In the genomic region with DNA sequence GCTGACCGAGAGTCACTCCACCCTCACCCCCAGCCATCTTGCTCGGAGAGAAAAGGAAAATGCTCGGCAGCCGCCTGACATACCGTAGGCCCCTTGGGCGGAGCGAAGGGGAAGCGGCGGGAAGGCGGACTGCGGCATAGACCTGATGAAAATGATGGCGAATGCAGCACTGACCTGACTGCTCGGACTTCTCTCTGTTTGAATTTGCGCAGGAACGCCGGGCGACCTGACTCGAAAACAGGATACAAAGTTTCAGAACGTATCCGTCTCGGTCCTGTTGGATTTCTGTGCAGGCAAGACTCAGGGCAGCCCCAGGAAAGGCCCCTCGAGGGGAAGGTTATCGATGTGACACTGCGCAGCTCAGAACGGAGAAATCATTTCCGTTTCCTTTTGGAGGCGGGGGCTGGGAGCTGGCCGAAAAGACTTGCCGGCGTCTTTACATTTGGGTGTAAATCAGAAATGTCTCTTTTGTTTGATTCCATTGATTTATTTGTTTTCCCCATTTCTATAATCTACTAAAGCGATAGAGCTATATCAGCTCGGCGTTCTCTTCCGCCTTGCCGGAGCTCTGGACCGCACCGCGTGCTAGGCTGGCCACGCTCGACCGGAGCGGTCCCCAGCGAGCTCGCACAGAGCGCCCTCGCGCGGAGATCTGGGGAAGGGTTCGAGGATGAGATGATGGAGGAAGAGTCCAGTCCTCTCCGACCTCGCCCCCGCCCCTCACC, we compare ENCODE assay signal across 8 mouse cellular contexts. TPM values are rescaled to one million over a fixed set of nuclear protein-coding genes. Genes with fewer than 3 reads are reported as not detected.
DNase-seq lines count a peak whose midpoint lies in the region; ATAC-seq and TF ChIP-seq lines count a peak whose summit lies in the region.

A gene (minus strand): TSS at position 266 of the 725 bp plus-strand sequence.

- peak within 1 kb of the TSS; percentile 99 for H3K4me3 ChIP-seq in bone marrow, adult 2 months (replicated peaks; ENCODE audit: control insufficient read depth, low read depth, low read length)
- peak within 1 kb of the TSS; percentile 80 for H3K4me3 ChIP-seq in embryonic facial prominence, embryonic 15.5 days (replicated peaks)
- H3K4me3 ChIP-seq in kidney, embryonic 14.5 days (ENCODE audit: low read length): peak within 1 kb of the TSS; percentile 80
- H3K4me3 ChIP-seq in limb, embryonic 15.5 days: peak within 1 kb of the TSS; percentile 76

- peak within 1 kb of the TSS; percentile 84 for H3K27ac ChIP-seq in bone marrow, adult 2 months (ENCODE audit: control insufficient read depth, insufficient read depth, low read depth, low read length, poor library complexity)
- peak within 1 kb of the TSS; percentile 86 for H3K27ac ChIP-seq in embryonic facial prominence, embryonic 15.5 days (replicated peaks)
- peak within 1 kb of the TSS; percentile 59; the same call in 1 of the 2 replicates for H3K27ac ChIP-seq in kidney, embryonic 14.5 days (ENCODE audit: low read depth, low read length)
- peak within 1 kb of the TSS; percentile 85 for H3K27ac ChIP-seq in limb, embryonic 15.5 days

- peaks cover 16% of the 10 kb centered on the region for H3K36me3 ChIP-seq in embryonic facial prominence, embryonic 15.5 days
- H3K36me3 ChIP-seq in kidney, embryonic 14.5 days (ENCODE audit: control insufficient read depth, insufficient read depth, low read length): peaks cover 22% of the 10 kb centered on the region
- H3K36me3 ChIP-seq in limb, embryonic 15.5 days: peaks cover 20% of the 10 kb centered on the region

- TF ChIP-seq CTCF in bone marrow, adult 2 months (IDR thresholded peaks at IDR 0.05; ENCODE audit: control insufficient read depth, insufficient read depth, low read length): peak; percentile 78

- under 1% methylated on average over 52 of the region's 52 CpGs for whole genome bisulfite sequencing in bone marrow, adult 2 months
- under 1% methylated on average over 52 of the region's 52 CpGs for WGBS in embryonic facial prominence, embryonic 15.5 days
- under 1% methylated on average over 52 of the region's 52 CpGs for WGBS in kidney, embryonic 14.5 days
- WGBS in limb, embryonic 15.5 days: under 1% methylated on average over 52 of the region's 52 CpGs

- H3K4me1 ChIP-seq in bone marrow, adult 2 months (ENCODE audit: control insufficient read depth, insufficient read depth, low read length): no peaks in the 10 kb centered on the region; the same call in 1 of the 2 replicates
- H3K4me1 ChIP-seq in embryonic facial prominence, embryonic 15.5 days: no peaks in the 10 kb centered on the region
- H3K4me1 ChIP-seq in kidney, embryonic 14.5 days (ENCODE audit: control insufficient read depth, insufficient read depth, low read length): no peaks in the 10 kb centered on the region
- H3K4me1 ChIP-seq in limb, embryonic 15.5 days: no peaks in the 10 kb centered on the region

- DNase-seq in 3T3-L1 (ENCODE audit: low read depth, low spot score): peak; percentile 83
- DNase-seq in heart, adult 9 months (ENCODE audit: low spot score in 2 of 2): peak; percentile 74 to 92
- peak; percentile 47 to 90 for DNase-seq in monocyte, adult 2 months (ENCODE audit: low read depth in 1 of 2, low spot score in 2 of 2)
- DNase-seq in spleen, postnatal 36 days (ENCODE audit: low spot score in 2 of 2): peak; percentile 81 to 82

- H3K4me2 ChIP-seq in embryonic facial prominence, embryonic 15.5 days (replicated peaks): peak within 1 kb of the TSS; percentile 54
- peak within 1 kb of the TSS; percentile 50 for H3K4me2 ChIP-seq in kidney, embryonic 14.5 days (replicated peaks; ENCODE audit: low read depth, low read length)
- peak within 1 kb of the TSS; percentile 48 for H3K4me2 ChIP-seq in limb, embryonic 15.5 days

- TF ChIP-seq POLR2A in bone marrow, adult 2 months (IDR thresholded peaks at IDR 0.05; ENCODE audit: borderline replicate concordance, control insufficient read depth, low read depth, low read length): 0 out of 2 replicates have a peak, but pooled peaks have one; percentile 21

- ATAC-seq in embryonic facial prominence, embryonic 15.5 days (ENCODE audit: insufficient number of reproducible peaks, low FRiP score, low TSS enrichment, low read depth): peak; percentile 95
- ATAC-seq in kidney, embryonic 14.5 days (ENCODE audit: low FRiP score, low TSS enrichment): peak; percentile 95
- peak; percentile 92 for ATAC-seq in limb, embryonic 15.5 days (ENCODE audit: insufficient number of reproducible peaks, low FRiP score, low TSS enrichment, low read depth)

- H3K27me3 ChIP-seq in embryonic facial prominence, embryonic 15.5 days: no peaks in the 10 kb centered on the region
- H3K27me3 ChIP-seq in kidney, embryonic 14.5 days (ENCODE audit: control insufficient read depth, insufficient read depth, low read length): no peaks in the 10 kb centered on the region
- H3K27me3 ChIP-seq in limb, embryonic 15.5 days: no peaks in the 10 kb centered on the region

- H3K9me3 ChIP-seq in embryonic facial prominence, embryonic 15.5 days (replicated peaks): no peaks in the 10 kb centered on the region
- no peaks in the 10 kb centered on the region for H3K9me3 ChIP-seq in kidney, embryonic 14.5 days (ENCODE audit: control insufficient read depth, low read length)
- no peaks in the 10 kb centered on the region for H3K9me3 ChIP-seq in limb, embryonic 15.5 days

- peak within 1 kb of the TSS; percentile 57 for H3K9ac ChIP-seq in embryonic facial prominence, embryonic 15.5 days
- peak within 1 kb of the TSS; percentile 81 for H3K9ac ChIP-seq in kidney, embryonic 14.5 days (ENCODE audit: low read depth, low read length)
- peak within 1 kb of the TSS; percentile 72 for H3K9ac ChIP-seq in limb, embryonic 15.5 days

RNA-seq across cellular contexts. Expression of the gene that starts here (rescaled TPM):
- polyA plus RNA-seq in bone marrow, adult 2 months (2011; ENCODE audit: insufficient read depth, insufficient read length, low replicate concordance, missing spikeins): 45.0 and 55.0 TPM in 2 replicates
- polyA plus RNA-seq in embryonic facial prominence, embryonic 15.5 days (2015; fragmentation: Nextera tagmentation; extraction: Ambion mirVana): 64.4 and 65.9 TPM in 2 replicates
- 78.6 and 84.2 TPM in 2 replicates for polyA plus RNA-seq in kidney, embryonic 14.5 days (2014; fragmentation: Nextera tagmentation; extraction: Ambion mirVana)
- 67.4 and 74.5 TPM in 2 replicates for polyA plus RNA-seq in limb, embryonic 15.5 days (2015; fragmentation: Nextera tagmentation; extraction: Ambion mirVana)

Comparison
In these comparisons a context has a peak if more than half of its experiments do, and no peak if none do; other contexts are left out.
1. Peak in every context shown above with its lines: DNase-seq, ATAC-seq, H3K4me3 ChIP-seq and H3K27ac ChIP-seq.